Mouse (Mus musculus): ENCODE measurements at regions not wholly inside any gene's neighbourhood (a gene's known extent, or its start where the extent isn't known, plus 50 kb on each side); places are given as distances from the start of the nearest gene placed in this dataset.

DNA sequence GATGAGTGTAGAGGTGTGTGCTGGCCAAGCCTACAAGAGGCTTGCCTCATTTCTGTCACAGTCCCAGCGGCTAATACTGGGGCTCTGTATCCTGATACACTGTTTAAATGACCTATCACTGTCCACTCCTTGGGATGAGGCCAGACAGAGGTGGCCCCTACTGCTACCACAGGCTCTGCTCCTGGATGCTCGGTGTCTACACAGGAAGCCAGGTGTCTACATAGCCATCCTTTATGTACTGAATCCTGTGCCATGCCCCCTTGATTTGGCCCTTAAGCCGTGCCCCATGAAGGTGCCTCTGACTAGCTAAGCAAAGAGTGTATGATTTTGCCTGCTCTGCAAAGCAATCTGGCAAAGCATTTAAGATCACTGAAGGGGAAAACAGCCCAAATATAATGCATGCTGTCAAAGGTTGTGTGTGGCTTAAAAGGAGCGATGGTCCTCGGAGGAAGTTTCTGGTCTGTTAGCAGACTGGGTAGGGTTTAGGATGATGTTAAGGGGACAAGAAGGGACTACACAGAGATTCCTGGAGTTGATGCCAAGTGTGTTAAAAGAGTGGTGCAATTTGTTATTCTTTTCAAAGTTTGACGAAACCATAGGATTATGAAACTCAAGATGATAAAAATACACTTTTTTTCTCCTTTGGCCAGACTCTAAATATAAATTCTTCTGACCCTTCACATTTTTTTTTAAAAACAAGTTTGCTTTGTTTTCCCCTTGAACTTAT is 104.2 kb downstream of the E030025P04Rik start:
- no peak for DNase-seq (ENCODE audit: low spot score in 2 of 2)

DNA sequence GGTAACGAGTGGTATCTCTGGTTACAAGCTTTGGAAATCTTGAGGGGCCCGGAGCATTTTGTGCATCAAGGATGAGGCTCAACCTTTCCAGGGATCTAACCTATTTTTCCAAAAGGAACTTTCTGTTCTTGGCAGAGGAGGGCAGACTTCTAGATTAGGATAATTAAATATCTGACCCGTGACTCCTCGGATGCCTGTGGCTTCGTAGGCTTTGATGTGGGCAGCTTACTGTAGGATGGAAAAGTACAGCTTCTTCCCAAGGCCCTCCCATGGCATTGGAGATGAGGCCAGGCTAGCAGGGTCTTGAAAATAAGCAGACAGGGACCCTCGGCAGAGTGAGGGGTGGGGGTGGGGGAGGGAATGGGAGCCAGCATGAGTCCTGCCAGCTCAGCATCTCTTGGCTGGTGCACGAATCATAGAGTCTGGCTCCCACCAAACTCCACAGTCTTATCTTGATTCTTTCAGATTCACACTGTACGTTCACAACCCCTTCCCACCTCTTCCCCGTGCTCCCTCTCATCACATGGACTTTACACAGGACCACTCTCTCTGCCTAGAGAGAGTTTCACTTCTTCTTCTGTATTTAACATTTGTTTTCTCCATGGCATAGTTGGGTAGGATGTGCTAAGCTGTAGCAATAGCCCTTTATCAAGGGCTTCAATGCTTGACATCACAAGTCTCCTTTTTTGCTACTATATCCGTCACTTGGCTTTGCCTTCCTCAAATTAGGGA is 104.9 kb downstream of the E030025P04Rik start:
- no peak for DNase-seq (ENCODE audit: low spot score in 2 of 2)

DNA sequence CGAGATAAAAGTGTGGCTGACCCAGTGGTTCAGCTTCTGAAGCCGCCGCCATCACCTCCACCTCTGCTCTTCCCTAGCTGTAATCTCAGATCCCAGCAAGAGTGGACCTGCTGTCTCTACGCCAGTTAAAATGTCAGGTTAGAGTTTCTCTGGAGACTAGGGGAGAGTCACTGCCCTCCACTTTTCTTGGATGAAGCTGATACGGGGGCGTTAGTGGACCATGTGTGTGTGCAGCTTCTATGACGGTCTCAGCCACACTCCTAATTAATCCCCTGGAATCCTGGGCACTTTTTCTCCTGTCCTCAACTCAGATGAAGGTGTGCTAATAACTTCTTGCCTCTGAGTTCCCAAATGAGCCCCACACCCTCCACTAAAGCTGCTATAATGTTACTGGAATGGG is 106.0 kb downstream of the E030025P04Rik start:
- no peak for DNase-seq (ENCODE audit: low spot score in 2 of 2)

DNA sequence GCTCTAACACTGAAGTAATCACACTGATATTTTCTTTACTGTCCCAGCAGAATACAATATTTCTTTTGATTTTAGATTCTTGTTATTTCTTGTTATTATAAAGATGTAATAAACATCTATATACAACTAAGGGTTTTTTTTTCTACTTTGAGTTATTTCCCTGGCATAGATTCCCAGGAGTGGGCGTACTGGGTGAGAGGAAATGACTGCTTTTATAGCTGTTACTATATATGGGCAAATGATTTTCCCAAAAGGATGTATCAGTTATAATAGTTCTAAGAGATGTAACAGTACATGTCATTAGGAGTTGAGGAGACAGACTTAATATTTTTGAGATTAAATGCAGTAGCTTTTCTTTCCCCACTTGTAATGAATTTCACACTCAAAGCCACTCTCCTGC is 109.6 kb downstream of the E030025P04Rik start:
- no peak for DNase-seq (ENCODE audit: low spot score in 2 of 2)

DNA sequence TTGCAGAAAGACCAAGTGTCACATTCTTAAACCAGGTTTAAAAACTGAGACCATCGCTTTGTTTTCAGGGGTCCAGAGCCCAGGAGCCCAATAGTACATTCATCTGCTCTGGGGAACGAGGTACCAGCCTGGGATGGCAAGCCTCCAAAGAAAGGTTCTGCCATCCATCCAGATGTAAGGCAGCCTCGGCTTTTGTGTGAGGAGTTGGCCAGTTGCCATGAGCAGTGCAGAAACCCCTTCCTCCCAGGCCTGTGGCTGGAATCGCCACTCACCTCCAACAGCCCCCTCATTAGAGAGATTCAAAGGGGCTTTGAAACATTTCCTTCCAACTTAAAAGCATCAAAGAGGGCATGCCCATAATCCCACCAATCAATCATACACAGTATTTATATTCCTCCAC is 110.1 kb downstream of the E030025P04Rik start:
- DNase-seq (ENCODE audit: low spot score in 2 of 2): no peak

DNA sequence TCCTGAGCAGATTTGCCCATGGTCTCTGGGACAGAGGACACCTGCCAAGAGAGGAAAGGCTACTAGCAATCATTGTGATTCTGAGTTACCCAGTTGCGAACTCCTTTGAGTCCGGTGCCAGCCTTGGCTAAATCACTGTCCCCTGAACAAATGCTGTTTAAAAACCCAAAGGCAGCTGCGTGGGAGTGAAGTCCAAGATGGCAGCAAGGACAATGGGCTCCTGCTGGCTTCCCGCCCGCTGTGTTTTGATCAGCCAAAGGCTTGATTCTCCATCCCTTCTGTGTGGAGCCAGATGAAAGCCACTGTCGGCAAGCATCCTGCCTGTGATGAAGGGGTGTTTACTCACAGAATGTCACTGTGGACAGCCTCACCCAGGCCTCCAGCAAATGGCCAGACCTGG is 111.4 kb downstream of the E030025P04Rik start:
- DNase-seq (ENCODE audit: low spot score in 2 of 2): peak; percentile 18 to 42

DNA sequence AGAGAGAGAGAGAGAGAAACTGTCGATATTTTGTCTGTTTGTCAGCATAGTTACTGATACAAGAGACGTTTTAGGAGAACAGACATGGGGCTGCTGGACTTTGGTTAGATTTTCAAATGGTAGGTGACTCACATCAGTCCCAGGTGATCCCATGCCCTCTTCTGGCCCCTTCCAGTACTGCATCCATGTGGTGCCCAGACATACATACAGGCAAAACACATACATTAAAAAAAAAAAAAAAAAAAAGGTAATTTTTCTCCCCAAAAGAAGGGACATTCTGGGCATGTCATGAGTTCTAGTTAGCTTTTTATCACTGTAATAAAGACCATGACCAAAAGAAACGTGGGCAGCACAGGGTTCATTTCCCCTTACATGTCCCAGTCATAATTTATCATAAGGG is 110.3 kb downstream of the Axin2 start:
- DNase-seq (ENCODE audit: low spot score in 2 of 2): peak; percentile 53 to 59

DNA sequence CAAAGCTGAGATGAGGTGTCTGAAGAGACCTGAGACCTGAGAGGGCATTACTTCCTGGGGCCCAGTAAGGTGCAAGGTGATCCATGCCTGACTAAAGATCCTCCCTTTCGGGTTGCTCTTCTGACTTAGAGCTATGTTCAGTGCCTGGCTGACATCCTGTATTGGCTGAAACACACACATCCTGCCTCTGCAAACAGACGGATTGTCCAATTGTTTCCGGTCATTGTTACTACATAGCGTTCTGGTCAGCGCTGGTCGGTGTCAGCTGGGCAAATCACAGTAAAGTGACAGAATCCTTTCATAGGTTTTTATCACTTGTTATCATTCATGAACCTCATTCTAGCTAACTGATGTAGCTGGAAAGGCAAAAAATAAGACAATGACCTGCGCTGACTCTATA is 109.7 kb downstream of the Axin2 start:
- no peak for DNase-seq (ENCODE audit: low spot score in 2 of 2)

DNA sequence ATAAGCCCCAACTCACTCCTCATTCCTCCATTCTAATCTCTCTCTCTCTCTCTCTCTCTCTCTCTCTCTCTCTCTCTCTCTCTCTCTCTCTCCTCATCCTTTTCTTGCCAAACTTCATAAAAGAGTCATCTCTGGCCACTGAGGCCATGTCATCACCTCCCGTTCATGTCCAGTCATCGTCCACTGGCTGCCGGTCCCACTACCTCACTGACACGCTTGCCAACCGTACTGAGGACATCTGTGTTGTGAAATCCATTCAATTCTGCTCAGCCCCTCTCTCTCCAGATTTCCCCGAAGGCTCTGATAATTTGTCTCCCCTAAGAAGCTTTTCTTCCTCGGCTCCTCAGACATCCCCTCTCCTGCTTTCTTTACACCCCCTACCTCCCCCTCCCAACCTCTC is 94.7 kb downstream of the Axin2 start:
- no peak for DNase-seq (ENCODE audit: low spot score in 2 of 2)

DNA sequence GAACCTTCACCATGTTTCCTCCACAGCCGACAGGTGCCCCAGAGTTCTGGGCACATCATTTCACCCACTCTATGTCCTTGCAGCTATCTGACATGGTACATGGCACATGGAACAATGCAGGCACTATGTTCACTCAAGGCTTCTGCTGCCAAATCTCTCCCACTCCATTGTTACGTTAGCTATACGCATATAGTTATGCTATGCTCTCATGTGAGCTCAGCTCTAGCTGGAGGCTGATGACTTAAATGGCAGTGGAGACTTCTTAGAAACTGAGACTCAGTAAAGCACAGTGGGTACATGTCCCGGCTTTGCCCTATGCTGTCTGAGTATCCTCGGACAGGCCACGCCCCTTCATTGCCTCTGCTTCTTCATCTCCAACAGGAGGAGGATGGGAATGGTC is 91.0 kb downstream of the Axin2 start:
- DNase-seq (ENCODE audit: low spot score in 2 of 2): no peak

DNA sequence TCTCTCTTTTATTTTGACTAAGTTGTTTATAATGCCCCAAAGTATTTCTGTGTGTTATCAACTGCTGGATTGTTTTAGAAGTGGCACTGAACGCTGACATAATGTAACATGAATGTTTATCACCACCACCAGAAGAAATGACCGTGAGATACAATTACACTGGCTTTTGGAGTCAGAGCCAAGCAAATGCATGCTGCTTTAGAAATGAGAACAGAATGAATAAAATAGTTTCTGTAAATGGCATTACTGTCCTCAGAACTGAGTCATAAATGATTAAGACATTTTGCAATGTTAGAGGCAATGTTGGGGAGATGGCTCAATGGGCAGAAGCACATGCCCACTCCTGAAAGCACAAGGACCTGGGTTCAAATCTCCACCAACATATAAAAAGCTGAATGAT is 88.7 kb downstream of the Axin2 start:
- DNase-seq (ENCODE audit: low spot score in 2 of 2): no peak

DNA sequence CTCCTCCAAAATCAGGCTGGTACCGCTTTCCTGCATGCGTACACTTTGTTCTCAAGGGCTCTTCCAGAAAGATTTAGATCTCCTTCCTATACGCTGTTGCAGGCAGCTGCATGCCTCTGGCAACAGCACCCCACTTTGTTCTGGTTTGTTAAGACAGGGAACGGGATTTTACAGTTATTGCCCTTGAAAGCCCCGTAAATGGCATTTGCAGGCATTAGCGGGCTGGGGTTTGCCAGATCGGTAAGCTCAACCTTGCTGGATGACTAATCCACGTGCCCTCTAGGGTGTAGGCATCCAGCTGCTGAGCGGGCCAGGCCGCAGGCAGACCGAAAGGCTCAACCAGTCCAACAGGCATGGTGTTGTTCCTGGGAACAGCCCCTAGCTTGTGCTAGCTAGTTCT is 85.5 kb downstream of the Axin2 start:
- no peak for DNase-seq (ENCODE audit: low spot score in 2 of 2)

Data from right cerebral cortex, adult 2 months (tissue).